Mouse (Mus musculus) embryonic facial prominence, embryonic 12.5 days (tissue): ENCODE results near the gene Ifit2. TPM values are rescaled to one million over a fixed set of nuclear protein-coding genes. Genes with fewer than 3 reads are reported as not detected.
"Not testable (repeated sequence)": the region's sequence is repeated elsewhere in the genome, so short reads cannot be mapped to it uniquely, and the experiment has no call there.

ENCODE experiments used
- ATAC-seq: fragments of 200-750 bp; cut with Nextera tagmentation; 2 replicates; pipeline ENCODE4 v1.8.0; 2017; ENCODE audit not compliant: insufficient number of reproducible peaks, insufficient read depth, low FRiP score, low TSS enrichment
- H3K27ac ChIP-seq: fragments of 300-500 bp; sonication (generic); 2 replicates; pipeline ENCODE4 v1.5.1; 2016; ENCODE audit warnings: mild to moderate bottlenecking
- H3K27me3 ChIP-seq: fragments of 300-500 bp; sonication (generic); 2 replicates; pipeline ENCODE4 v1.6.1; 2016; ENCODE audit warnings: mild to moderate bottlenecking, moderate library complexity
- H3K36me3 ChIP-seq: fragments of 300-500 bp; sonication (generic); 2 replicates; pipeline ENCODE4 v1.6.1; 2016; ENCODE audit warnings: mild to moderate bottlenecking
- H3K4me1 ChIP-seq: fragments of 300-500 bp; sonication (generic); 2 replicates; pipeline ENCODE4 v1.6.1; 2016
- H3K4me2 ChIP-seq: fragments of 300-500 bp; sonication (generic); replicated peaks from 2 replicates; pipeline ENCODE4 v1.6.1; 2016; ENCODE audit warnings: mild to moderate bottlenecking, moderate library complexity
- H3K4me3 ChIP-seq: fragments of 300-500 bp; sonication (generic); 2 replicates; pipeline ENCODE4 v1.5.1; 2016; ENCODE audit warnings: mild to moderate bottlenecking
- H3K9ac ChIP-seq: fragments of 300-500 bp; sonication (generic); 2 replicates; pipeline ENCODE4 v1.6.1; 2016; ENCODE audit warnings: mild to moderate bottlenecking, moderate library complexity
- H3K9me3 ChIP-seq: fragments of 300-500 bp; sonication (generic); 2 replicates; pipeline ENCODE4 v1.6.1; 2016; ENCODE audit warnings: mild to moderate bottlenecking, moderate library complexity
- WGBS: fragments of 180-500 bp; shearing (Covaris S2); methylation state at CpG from one replicate; pipeline ENCODE4 v1.1.7; 2016; 5-methylcytosine and 5-hydroxymethylcytosine counted together
- polyA plus RNA-seq: library from polyadenylated mRNA; unstranded; fragments of >200 nt; fragmentation: Nextera tagmentation; extraction: Ambion mirVana; gene quantifications from 2 replicates; pipeline ENCODE4 v1.2.1, GENCODE M21; 2016

Ifit2 gene
- polyA plus RNA-seq, 1 experiment from 2014 or later = 9.8 TPM

GRCm38 (mm10) chr19:34573650-34574049 lies 23.2 kb downstream of the Ifit2 start:
- WGBS = 94% methylated on average over 5 of the region's 5 CpGs
- no peak overlapping the region for H3K4me3 ChIP-seq
- H3K9ac ChIP-seq = no peak overlapping the region
- H3K4me2 ChIP-seq = no peak overlapping the region
- H3K4me1 ChIP-seq = no peaks in the 10 kb centered on the region
- no peak overlapping the region for H3K27ac ChIP-seq
- H3K9me3 ChIP-seq = no peaks in the 10 kb centered on the region
- ATAC-seq = no peak
- H3K27me3 ChIP-seq = no peaks in the 10 kb centered on the region
- no peaks in the 10 kb centered on the region for H3K36me3 ChIP-seq

- H3K4me2 ChIP-seq = no peak overlapping the region
- no peak overlapping the region for H3K9ac ChIP-seq
- 83% methylated on average over 1 of the region's 1 CpGs for WGBS
- H3K9me3 ChIP-seq = no peaks in the 10 kb centered on the region
- H3K27ac ChIP-seq = no peak overlapping the region
- no peak for ATAC-seq
- no peaks in the 10 kb centered on the region for H3K36me3 ChIP-seq
- no peaks in the 10 kb centered on the region for H3K27me3 ChIP-seq
- no peak overlapping the region for H3K4me3 ChIP-seq
- no peaks in the 10 kb centered on the region for H3K4me1 ChIP-seq
Observed at GRCm38 (mm10) chr19:34577121-34577520, 26.6 kb downstream of the Ifit2 start.

- not testable (repeated sequence) for ATAC-seq, H3K36me3 ChIP-seq, H3K9me3 ChIP-seq, H3K4me3 ChIP-seq, H3K27me3 ChIP-seq, H3K9ac ChIP-seq, H3K4me2 ChIP-seq, H3K4me1 ChIP-seq, H3K27ac ChIP-seq
- WGBS = 80% methylated on average over 2 of the region's 2 CpGs
Observed at GRCm38 (mm10) chr19:34582696-34583095, 32.2 kb downstream of the Ifit2 start.

GRCm38 (mm10) chr19:34583126-34583766 lies 32.8 kb downstream of the Ifit2 start, which contains the start of gene Ifit3:
Gene Ifit3, plus strand, starts transcription at chr19:34583531.
- not testable (repeated sequence) for H3K4me1 ChIP-seq, H3K27ac ChIP-seq, H3K9ac ChIP-seq, ATAC-seq, H3K4me3 ChIP-seq, H3K27me3 ChIP-seq, H3K9me3 ChIP-seq, H3K36me3 ChIP-seq, H3K4me2 ChIP-seq
- 37% methylated on average over 2 of the region's 2 CpGs for WGBS

- not testable (repeated sequence) for H3K4me2 ChIP-seq, H3K27me3 ChIP-seq, ATAC-seq, H3K36me3 ChIP-seq, H3K4me3 ChIP-seq, H3K27ac ChIP-seq, H3K9me3 ChIP-seq, H3K9ac ChIP-seq, H3K4me1 ChIP-seq
- 73% methylated on average over 5 of the region's 5 CpGs for WGBS
Observed at GRCm38 (mm10) chr19:34585740-34586458, 35.4 kb downstream of the Ifit2 start.

GRCm38 (mm10) chr19:34587898-34588692 lies 37.6 kb downstream of the Ifit2 start:
- not testable (repeated sequence) for H3K36me3 ChIP-seq, H3K9ac ChIP-seq, H3K9me3 ChIP-seq, H3K4me3 ChIP-seq, H3K4me2 ChIP-seq, H3K27me3 ChIP-seq, ATAC-seq, H3K27ac ChIP-seq, H3K4me1 ChIP-seq
- 72% methylated on average over 7 of the region's 12 CpGs for WGBS

GRCm38 (mm10) chr19:34588959-34589358 lies 38.5 kb downstream of the Ifit2 start:
- H3K27ac ChIP-seq = no peak overlapping the region
- H3K4me2 ChIP-seq = no peak overlapping the region
- H3K36me3 ChIP-seq = no peaks in the 10 kb centered on the region
- H3K9me3 ChIP-seq = no peaks in the 10 kb centered on the region
- no peak overlapping the region for H3K9ac ChIP-seq
- H3K27me3 ChIP-seq = no peaks in the 10 kb centered on the region
- no peak for ATAC-seq
- H3K4me3 ChIP-seq = no peak overlapping the region
- H3K4me1 ChIP-seq = no peaks in the 10 kb centered on the region

- Histone ChIP-seq H3K4me2 (no peak overlapping the region), H3K9ac (no peak overlapping the region), H3K9me3 (no peaks in the 10 kb centered on the region), H3K36me3 (no peaks in the 10 kb centered on the region), H3K4me1 (no peaks in the 10 kb centered on the region), H3K4me3 (no peak overlapping the region), H3K27me3 (no peaks in the 10 kb centered on the region), H3K27ac (no peak overlapping the region)
- WGBS = 89% methylated on average over 2 of the region's 2 CpGs
- no peak for ATAC-seq
Observed at GRCm38 (mm10) chr19:34593456-34593855, 43.0 kb downstream of the Ifit2 start.

- H3K4me1 ChIP-seq, H3K9ac ChIP-seq, H3K4me3 ChIP-seq, H3K27me3 ChIP-seq, H3K27ac ChIP-seq, H3K9me3 ChIP-seq, ATAC-seq, H3K36me3 ChIP-seq, H3K4me2 ChIP-seq: not testable (repeated sequence)
- 75% methylated on average over 3 of the region's 3 CpGs for WGBS
Observed at GRCm38 (mm10) chr19:34594523-34594922, 44.0 kb downstream of the Ifit2 start.

GRCm38 (mm10) chr19:34596811-34597210 lies 46.3 kb downstream of the Ifit2 start:
- Histone ChIP-seq H3K9me3 (no peaks in the 10 kb centered on the region), H3K9ac (no peak overlapping the region), H3K36me3 (no peaks in the 10 kb centered on the region), H3K4me2 (no peak overlapping the region), H3K27me3 (no peaks in the 10 kb centered on the region), H3K4me1 (no peaks in the 10 kb centered on the region), H3K27ac (no peak overlapping the region), H3K4me3 (no peak overlapping the region)
- no peak for ATAC-seq

- Histone ChIP-seq H3K27me3 (no peaks in the 10 kb centered on the region), H3K36me3 (no peaks in the 10 kb centered on the region), H3K4me3 (no peak overlapping the region), H3K27ac (no peak overlapping the region), H3K9me3 (no peaks in the 10 kb centered on the region), H3K9ac (no peak overlapping the region), H3K4me1 (no peaks in the 10 kb centered on the region), H3K4me2 (no peak overlapping the region)
- WGBS = 84% methylated on average over 2 of the region's 2 CpGs
- no peak for ATAC-seq
Observed at GRCm38 (mm10) chr19:34598341-34598740, 47.8 kb downstream of the Ifit2 start.

GRCm38 (mm10) chr19:34599250-34599649 lies 48.8 kb downstream of the Ifit2 start:
- H3K4me1 ChIP-seq, H3K4me3 ChIP-seq, H3K36me3 ChIP-seq, H3K4me2 ChIP-seq, H3K27me3 ChIP-seq, H3K9me3 ChIP-seq, H3K9ac ChIP-seq, ATAC-seq, H3K27ac ChIP-seq: not testable (repeated sequence)
